8 mouse cellular contexts compared by ENCODE assay signal in genomic region chr7:101895695-101896094, GRCm38 (mm10). TPM values are rescaled to one million over a fixed set of nuclear protein-coding genes. Genes with fewer than 3 reads are reported as not detected.
DNase-seq lines count a peak whose midpoint lies in the region; ATAC-seq and TF ChIP-seq lines count a peak whose summit lies in the region.

No protein-coding gene starts in this region.

- H3K4me1 ChIP-seq in thymus, adult 2 months (replicated peaks; ENCODE audit: control insufficient read depth, insufficient read depth, low read length) = peaks cover 7% of the 10 kb centered on the region
- peaks cover 4% of the 10 kb centered on the region for H3K4me1 ChIP-seq in liver, embryonic 11.5 days (replicated peaks; ENCODE audit: control insufficient read depth, insufficient read depth, low read length)
- no peaks in the 10 kb centered on the region for H3K4me1 ChIP-seq in stomach, postnatal 0 days (replicated peaks; ENCODE audit: control insufficient read depth, insufficient read depth)

- peak overlapping the region; percentile 41 for H3K4me2 ChIP-seq in liver, embryonic 11.5 days
- peak overlapping the region; percentile 30 for H3K4me2 ChIP-seq in stomach, postnatal 0 days (replicated peaks; ENCODE audit: low read depth)

- no peaks in the 10 kb centered on the region for H3K36me3 ChIP-seq in thymus, adult 2 months (ENCODE audit: control insufficient read depth, insufficient read depth, low read length)
- H3K36me3 ChIP-seq in liver, embryonic 11.5 days (ENCODE audit: control insufficient read depth, insufficient read depth, low read length) = peaks cover 4% of the 10 kb centered on the region; the same call in 1 of the 2 replicates
- no peaks in the 10 kb centered on the region for H3K36me3 ChIP-seq in stomach, postnatal 0 days (ENCODE audit: control insufficient read depth, insufficient read depth, low read length)

- 33% methylated on average over 9 of the region's 9 CpGs for WGBS in thymus, adult 2 months
- WGBS in liver, embryonic 11.5 days = 28% methylated on average over 9 of the region's 9 CpGs
- WGBS in stomach, postnatal 0 days = 29% methylated on average over 9 of the region's 9 CpGs

- TF ChIP-seq POLR2A in thymus, adult 2 months (IDR thresholded peaks at IDR 0.05; ENCODE audit: control insufficient read depth, extremely low read depth, insufficient read depth, low read length, poor library complexity) = no peak

- no peaks in the 10 kb centered on the region for H3K9me3 ChIP-seq in liver, embryonic 11.5 days (ENCODE audit: control insufficient read depth, low read length)
- no peaks in the 10 kb centered on the region for H3K9me3 ChIP-seq in stomach, postnatal 0 days (ENCODE audit: control insufficient read depth, low read length)

- H3K9ac ChIP-seq in liver, embryonic 11.5 days (ENCODE audit: low read depth, low read length) = peak overlapping the region; percentile 28; the same call in 1 of the 2 replicates
- H3K9ac ChIP-seq in stomach, postnatal 0 days (ENCODE audit: low read length) = peak overlapping the region; percentile 43; the same call in 1 of the 2 replicates

- DNase-seq in gastrocnemius, adult 2 months = no peak
- DNase-seq in gastrocnemius, adult 18-20 months (ENCODE audit: low spot score) = no peak
- no peak for DNase-seq in thymus, adult 2 months
- no peak for DNase-seq in thymus, postnatal 10 days (ENCODE audit: low spot score in 2 of 2)
- DNase-seq in liver, embryonic 11.5 days (ENCODE audit: low spot score) = no peak
- DNase-seq in stomach, postnatal 0 days (ENCODE audit: low spot score) = no peak
- no peak for DNase-seq in layer of hippocampus, postnatal 36 days
- no peak for DNase-seq in cerebellum, postnatal 4 days (ENCODE audit: low spot score in 2 of 2)

- no peak for TF ChIP-seq EP300 in stomach, postnatal 0 days (optimal IDR thresholded peaks at IDR 0.05)

- no peak for TF ChIP-seq CTCF in gastrocnemius, adult 2 months (IDR thresholded peaks at IDR 0.05)
- no peak for TF ChIP-seq CTCF in thymus, adult 2 months (IDR thresholded peaks at IDR 0.05; ENCODE audit: borderline replicate concordance, control insufficient read depth, extremely low read depth, insufficient read depth, low read length, poor library complexity)
- TF ChIP-seq CTCF in stomach, postnatal 0 days (IDR thresholded peaks at IDR 0.05; ENCODE audit: low read depth) = peak; percentile 37

- H3K27ac ChIP-seq in gastrocnemius, adult 2 months = peak overlapping the region; percentile 97
- H3K27ac ChIP-seq in thymus, adult 2 months (ENCODE audit: control insufficient read depth, insufficient read depth, low read length) = no peak overlapping the region
- H3K27ac ChIP-seq in liver, embryonic 11.5 days (ENCODE audit: low read depth, low read length) = no peak overlapping the region
- H3K27ac ChIP-seq in stomach, postnatal 0 days (replicated peaks) = no peak overlapping the region; the same call in 1 of the 2 replicates

- peak; percentile 6; the same call in 1 of the 2 replicates for ATAC-seq in liver, embryonic 11.5 days (replicated peaks; ENCODE audit: low FRiP score)
- no peak for ATAC-seq in stomach, postnatal 0 days (ENCODE audit: low FRiP score, low TSS enrichment)

- intact Hi-C loops in gastrocnemius, adult 2 months (cut with DNase I) = loop anchor here (1.0 to 2.0 kb wide), 2 partner anchors 10 to 217 kb away; partner anchors contain the start of gene Lamtor1

- H3K4me3 ChIP-seq in gastrocnemius, adult 2 months = peak overlapping the region; percentile 83
- peak overlapping the region; percentile 58 for H3K4me3 ChIP-seq in thymus, adult 2 months (ENCODE audit: control insufficient read depth, insufficient read depth, low read length)
- H3K4me3 ChIP-seq in liver, embryonic 11.5 days (ENCODE audit: low read depth, low read length) = peak overlapping the region; percentile 53
- peak overlapping the region; percentile 51 for H3K4me3 ChIP-seq in stomach, postnatal 0 days (ENCODE audit: low read depth, low read length)

- H3K27me3 ChIP-seq in thymus, adult 2 months (ENCODE audit: control insufficient read depth, insufficient read depth, low read length) = no peaks in the 10 kb centered on the region
- H3K27me3 ChIP-seq in liver, embryonic 11.5 days (replicated peaks; ENCODE audit: control insufficient read depth, insufficient read depth, low read length) = no peaks in the 10 kb centered on the region
- no peaks in the 10 kb centered on the region for H3K27me3 ChIP-seq in stomach, postnatal 0 days (ENCODE audit: control insufficient read depth, insufficient read depth, low read length)

RNA-seq across cellular contexts. Expression of gene Lamtor1, which starts 10.0 kb away (rescaled TPM):
- 100 to 1,000 TPM in 1 of 2 experiments, 10 to 100 TPM in 1; 93.2 to 107 TPM for total RNA-seq in gastrocnemius, adult 2 months (2021)
- total RNA-seq in gastrocnemius, adult 18-20 months (2021) = 100 to 1,000 TPM; 104 to 108 TPM
- polyA plus RNA-seq in thymus, adult 2 months (2012; rRNA removed) = 235 and 239 TPM in 2 replicates
- 119 and 124 TPM in 2 replicates for polyA plus RNA-seq in liver, embryonic 11.5 days (2014; fragmentation: Nextera tagmentation; extraction: Ambion mirVana)
- polyA plus RNA-seq in stomach, postnatal 0 days (2015; fragmentation: Nextera tagmentation; extraction: Ambion mirVana) = 119 and 122 TPM in 2 replicates
- 10 to 100 TPM; 87.9 to 90.5 TPM for total RNA-seq in layer of hippocampus, postnatal 36 days (2021)

RNA-seq across cellular contexts. Expression of gene Tomt, which starts 10.5 kb away (rescaled TPM):
- not detected for total RNA-seq in gastrocnemius, adult 2 months (2021)
- not detected for total RNA-seq in gastrocnemius, adult 18-20 months (2021)
- 0.08 and 0.20 TPM in 2 replicates for polyA plus RNA-seq in thymus, adult 2 months (2012; rRNA removed)
- polyA plus RNA-seq in liver, embryonic 11.5 days (2014; fragmentation: Nextera tagmentation; extraction: Ambion mirVana) = 0.71 and 0.75 TPM in 2 replicates
- 0.15 TPM in 1 of 2 replicates, not detected in the other for polyA plus RNA-seq in stomach, postnatal 0 days (2015; fragmentation: Nextera tagmentation; extraction: Ambion mirVana)
- not detected for total RNA-seq in layer of hippocampus, postnatal 36 days (2021)

RNA-seq across cellular contexts. Expression of gene Folr1, which starts 25.1 kb away (rescaled TPM):
- total RNA-seq in gastrocnemius, adult 2 months (2021) = 1 to 10 TPM; 2.4 to 2.8 TPM
- 1 to 10 TPM in 1 of 2 experiments, under 1 TPM in 1; 0.89 to 2.8 TPM for total RNA-seq in gastrocnemius, adult 18-20 months (2021)
- 0.70 and 0.86 TPM in 2 replicates for polyA plus RNA-seq in thymus, adult 2 months (2012; rRNA removed)
- polyA plus RNA-seq in liver, embryonic 11.5 days (2014; fragmentation: Nextera tagmentation; extraction: Ambion mirVana) = 0.27 and 0.42 TPM in 2 replicates
- 3.2 and 4.0 TPM in 2 replicates for polyA plus RNA-seq in stomach, postnatal 0 days (2015; fragmentation: Nextera tagmentation; extraction: Ambion mirVana)
- 1 to 10 TPM in 1 of 2 experiments, under 1 TPM in 1; 0.62 to 4.9 TPM for total RNA-seq in layer of hippocampus, postnatal 36 days (2021)

RNA-seq across cellular contexts. Expression of gene Anapc15, which starts 32.2 kb away (rescaled TPM):
- 10 to 100 TPM; 17.3 to 26.6 TPM for total RNA-seq in gastrocnemius, adult 2 months (2021)
- total RNA-seq in gastrocnemius, adult 18-20 months (2021) = 10 to 100 TPM; 17.8 to 24.2 TPM
- polyA plus RNA-seq in thymus, adult 2 months (2012; rRNA removed) = 77.1 and 103 TPM in 2 replicates
- 94.7 and 96.2 TPM in 2 replicates for polyA plus RNA-seq in liver, embryonic 11.5 days (2014; fragmentation: Nextera tagmentation; extraction: Ambion mirVana)
- 38.8 and 42.7 TPM in 2 replicates for polyA plus RNA-seq in stomach, postnatal 0 days (2015; fragmentation: Nextera tagmentation; extraction: Ambion mirVana)
- 10 to 100 TPM; 27.9 to 30.1 TPM for total RNA-seq in layer of hippocampus, postnatal 36 days (2021)

RNA-seq across cellular contexts. Expression of gene Lrrc51, which starts 38.0 kb away (rescaled TPM):
- total RNA-seq in gastrocnemius, adult 2 months (2021) = 1 to 10 TPM; 4.1 to 4.2 TPM
- total RNA-seq in gastrocnemius, adult 18-20 months (2021) = 1 to 10 TPM; 4.0 to 4.3 TPM
- 4.0 and 6.2 TPM in 2 replicates for polyA plus RNA-seq in thymus, adult 2 months (2012; rRNA removed)
- polyA plus RNA-seq in liver, embryonic 11.5 days (2014; fragmentation: Nextera tagmentation; extraction: Ambion mirVana) = 5.5 and 6.4 TPM in 2 replicates
- 6.8 and 7.0 TPM in 2 replicates for polyA plus RNA-seq in stomach, postnatal 0 days (2015; fragmentation: Nextera tagmentation; extraction: Ambion mirVana)
- 1 to 10 TPM; 4.8 to 5.7 TPM for total RNA-seq in layer of hippocampus, postnatal 36 days (2021)
